Mouse (Mus musculus): ENCODE data around the gene Alg3. TPM values are rescaled to one million over a fixed set of nuclear protein-coding genes. Genes with fewer than 3 reads are reported as not detected.

The Alg3 gene
- polyA plus RNA-seq, 1 experiment from 2014 or later: 39.4 TPM

DNA sequence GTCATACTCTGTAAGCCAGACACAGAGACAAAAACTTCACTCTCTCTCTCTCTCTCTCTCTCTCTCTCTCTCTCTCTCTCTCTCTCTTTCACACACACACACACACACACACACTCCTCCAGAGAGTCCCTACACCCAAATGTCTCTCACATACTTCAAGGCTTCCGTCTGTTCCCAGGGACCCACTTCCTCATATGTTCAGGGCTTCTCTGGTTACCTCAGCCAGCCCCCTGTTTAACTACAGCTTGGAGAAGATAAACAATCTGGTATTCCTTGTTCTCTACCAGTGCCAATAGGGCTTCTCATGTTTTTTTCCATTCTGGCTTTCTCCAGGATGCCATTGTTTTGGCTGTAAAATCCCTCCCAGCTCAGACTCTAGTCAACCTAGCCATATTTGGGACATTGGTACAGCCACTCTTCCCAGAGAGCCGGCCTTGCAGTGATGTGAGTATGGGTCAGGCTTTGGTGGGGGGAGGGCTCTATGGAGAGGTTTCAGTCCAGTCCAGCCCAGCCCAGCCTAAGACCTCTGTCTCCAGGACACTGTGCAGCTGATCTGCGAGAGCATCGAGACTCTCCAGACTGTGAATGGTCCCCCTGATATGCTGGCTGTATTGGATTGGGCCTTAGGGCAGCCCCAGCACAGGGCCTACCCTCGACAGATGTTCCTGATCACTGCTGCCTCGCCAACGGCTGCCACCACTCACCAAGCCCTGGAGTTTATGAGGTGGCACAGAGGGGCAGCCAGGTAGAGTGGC is 14.7 kb downstream of the Alg3 start:
- 49% methylated on average over 7 of the region's 7 CpGs for WGBS
- Histone ChIP-seq H3K9ac (no peak overlapping the region), H3K36me3 (no peaks in the 10 kb centered on the region), H3K4me1 (no peaks in the 10 kb centered on the region), H3K27me3 (peaks cover 33% of the 10 kb centered on the region), H3K4me3 (no peak overlapping the region), H3K9me3 (no peaks in the 10 kb centered on the region), H3K27ac (no peak overlapping the region), H3K4me2 (no peak overlapping the region)
- no peak for ATAC-seq (ENCODE audit: insufficient number of reproducible peaks, insufficient read depth, low FRiP score, low TSS enrichment, low read depth)

DNA sequence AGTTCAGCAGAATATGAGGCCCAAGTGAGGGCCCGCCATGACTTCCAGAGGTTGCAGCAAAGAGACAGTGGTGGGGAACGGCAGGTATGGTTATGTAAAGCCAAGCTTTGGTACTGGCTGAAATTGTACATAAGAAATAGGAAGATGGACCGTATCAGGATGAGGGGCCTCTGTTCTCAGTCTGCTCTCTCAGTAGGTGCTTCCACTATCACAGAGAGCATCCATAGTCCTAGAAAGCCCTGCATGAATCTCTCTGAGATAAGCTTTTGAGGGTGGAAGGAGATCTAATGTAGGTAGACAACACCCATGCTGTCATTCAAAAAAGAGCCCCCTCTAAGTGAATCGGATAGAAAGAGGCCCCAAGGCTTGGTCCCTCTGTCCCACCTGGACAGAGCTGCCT is 15.8 kb downstream of the Alg3 start:
- no peak overlapping the region for H3K27ac ChIP-seq
- 83% methylated on average over 4 of the region's 4 CpGs for WGBS
- peaks cover 44% of the 10 kb centered on the region for H3K27me3 ChIP-seq
- no peak for ATAC-seq (ENCODE audit: insufficient number of reproducible peaks, insufficient read depth, low FRiP score, low TSS enrichment, low read depth)
- H3K4me2 ChIP-seq: no peak overlapping the region
- no peaks in the 10 kb centered on the region for H3K36me3 ChIP-seq
- H3K9me3 ChIP-seq: no peaks in the 10 kb centered on the region
- no peak overlapping the region for H3K4me3 ChIP-seq
- H3K9ac ChIP-seq: no peak overlapping the region
- H3K4me1 ChIP-seq: peaks cover 6% of the 10 kb centered on the region

DNA sequence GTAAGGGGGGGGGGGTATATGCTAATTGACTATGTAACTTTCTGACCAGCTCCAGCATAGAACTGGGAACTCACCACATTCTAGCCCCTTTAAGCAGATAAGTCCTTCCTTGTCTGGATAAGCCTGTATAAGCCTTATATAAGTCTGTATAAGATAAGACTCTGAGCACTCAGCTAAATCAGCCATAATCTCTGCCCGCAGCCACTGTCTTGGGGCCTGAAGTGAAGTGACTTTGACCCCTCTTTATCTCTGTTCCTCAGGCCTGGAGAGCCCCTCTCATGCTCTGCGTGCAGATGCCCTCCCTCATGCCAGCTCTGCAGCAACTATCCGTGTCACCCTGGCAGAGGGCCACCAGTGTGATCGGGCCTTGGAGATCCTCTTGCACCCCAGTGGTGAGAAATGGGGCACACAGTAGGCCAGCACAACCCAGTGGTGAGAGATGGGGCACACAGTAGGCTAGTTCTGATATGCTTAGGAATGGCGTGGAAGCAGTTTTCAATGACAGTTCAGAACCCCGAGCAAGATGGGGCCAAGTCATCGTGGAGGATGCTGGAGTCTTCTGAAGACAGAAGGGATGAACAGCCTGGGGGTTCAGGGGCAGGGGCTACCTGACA is 16.4 kb downstream of the Alg3 start:
- Histone ChIP-seq H3K9me3 (no peaks in the 10 kb centered on the region), H3K27me3 (peaks cover 50% of the 10 kb centered on the region), H3K4me1 (peaks cover 12% of the 10 kb centered on the region), H3K9ac (no peak overlapping the region), H3K27ac (no peak overlapping the region), H3K4me3 (no peak overlapping the region), H3K4me2 (no peak overlapping the region), H3K36me3 (no peaks in the 10 kb centered on the region)
- no peak for ATAC-seq (ENCODE audit: insufficient number of reproducible peaks, insufficient read depth, low FRiP score, low TSS enrichment, low read depth)
- WGBS: 83% methylated on average over 7 of the region's 7 CpGs

DNA sequence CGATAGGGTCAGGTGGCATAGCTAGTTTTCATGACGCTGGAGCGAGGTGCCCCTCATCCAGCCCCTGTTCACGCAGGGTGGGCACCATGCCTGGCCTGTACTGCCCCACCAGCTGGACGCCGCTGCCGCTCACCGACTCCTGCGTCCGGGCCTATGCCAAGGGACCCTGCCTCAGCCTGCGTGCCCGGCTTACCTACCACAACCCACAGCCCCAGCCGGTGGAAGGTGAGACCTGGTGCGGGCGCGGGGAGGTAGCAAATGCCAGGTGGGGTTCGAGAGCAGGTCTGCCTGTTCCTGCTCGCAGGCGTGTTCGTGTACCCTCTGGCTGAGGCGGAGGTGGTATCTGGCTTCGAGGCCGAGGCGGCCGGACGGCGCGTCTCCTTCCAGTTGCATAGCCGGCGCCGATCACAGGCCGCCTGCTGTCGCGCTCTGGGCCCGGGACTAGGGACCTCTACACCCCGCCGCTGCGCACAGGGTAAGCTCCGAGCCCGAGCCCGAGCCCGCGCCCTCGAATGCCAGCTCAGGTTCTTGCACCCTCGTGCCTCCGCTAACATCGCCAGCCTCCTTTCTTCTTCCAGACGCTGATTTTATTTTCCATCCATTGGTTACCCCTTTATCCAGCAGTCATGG is 20.3 kb downstream of the Alg3 start:
- Histone ChIP-seq H3K36me3 (no peaks in the 10 kb centered on the region), H3K27me3 (peaks cover 74% of the 10 kb centered on the region), H3K9me3 (no peaks in the 10 kb centered on the region), H3K9ac (peak overlapping the region; percentile 27; the same call in 1 of the 2 replicates), H3K4me3 (peak overlapping the region; percentile 57), H3K4me1 (peaks cover 24% of the 10 kb centered on the region), H3K4me2 (peak overlapping the region; percentile 89), H3K27ac (no peak overlapping the region)
- WGBS: 3% methylated on average over 48 of the region's 48 CpGs
- no peak for ATAC-seq (ENCODE audit: insufficient number of reproducible peaks, insufficient read depth, low FRiP score, low TSS enrichment, low read depth)

DNA sequence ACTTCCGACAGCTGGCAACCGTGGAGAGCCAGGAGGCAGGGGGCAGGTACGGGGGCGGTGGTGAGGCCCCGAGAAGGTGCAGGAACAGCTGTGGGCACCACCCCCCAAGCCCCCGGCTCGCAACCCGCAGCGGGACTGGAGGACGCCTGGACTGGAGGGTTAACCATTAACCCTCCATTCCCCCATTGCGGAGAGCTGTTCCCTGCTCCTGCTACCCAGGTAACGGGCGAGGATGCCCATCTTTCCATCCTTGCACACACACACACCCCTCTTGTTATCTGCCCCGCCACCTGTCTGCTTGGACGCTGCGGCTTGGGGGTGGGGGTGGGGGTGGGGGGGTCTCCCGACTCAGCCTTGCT is 20.9 kb downstream of the Alg3 start:
- ATAC-seq (ENCODE audit: insufficient number of reproducible peaks, insufficient read depth, low FRiP score, low TSS enrichment, low read depth): no peak
- WGBS: 2% methylated on average over 17 of the region's 17 CpGs
- 0 out of 2 replicates have a peak overlapping the region, but pooled peaks have one; percentile 69 for H3K9ac ChIP-seq
- H3K27me3 ChIP-seq: peaks cover 74% of the 10 kb centered on the region
- no peaks in the 10 kb centered on the region for H3K36me3 ChIP-seq
- H3K4me3 ChIP-seq: peak overlapping the region; percentile 57
- peak overlapping the region; percentile 89 for H3K4me2 ChIP-seq
- H3K27ac ChIP-seq: no peak overlapping the region
- H3K9me3 ChIP-seq: no peaks in the 10 kb centered on the region
- peaks cover 24% of the 10 kb centered on the region for H3K4me1 ChIP-seq

DNA sequence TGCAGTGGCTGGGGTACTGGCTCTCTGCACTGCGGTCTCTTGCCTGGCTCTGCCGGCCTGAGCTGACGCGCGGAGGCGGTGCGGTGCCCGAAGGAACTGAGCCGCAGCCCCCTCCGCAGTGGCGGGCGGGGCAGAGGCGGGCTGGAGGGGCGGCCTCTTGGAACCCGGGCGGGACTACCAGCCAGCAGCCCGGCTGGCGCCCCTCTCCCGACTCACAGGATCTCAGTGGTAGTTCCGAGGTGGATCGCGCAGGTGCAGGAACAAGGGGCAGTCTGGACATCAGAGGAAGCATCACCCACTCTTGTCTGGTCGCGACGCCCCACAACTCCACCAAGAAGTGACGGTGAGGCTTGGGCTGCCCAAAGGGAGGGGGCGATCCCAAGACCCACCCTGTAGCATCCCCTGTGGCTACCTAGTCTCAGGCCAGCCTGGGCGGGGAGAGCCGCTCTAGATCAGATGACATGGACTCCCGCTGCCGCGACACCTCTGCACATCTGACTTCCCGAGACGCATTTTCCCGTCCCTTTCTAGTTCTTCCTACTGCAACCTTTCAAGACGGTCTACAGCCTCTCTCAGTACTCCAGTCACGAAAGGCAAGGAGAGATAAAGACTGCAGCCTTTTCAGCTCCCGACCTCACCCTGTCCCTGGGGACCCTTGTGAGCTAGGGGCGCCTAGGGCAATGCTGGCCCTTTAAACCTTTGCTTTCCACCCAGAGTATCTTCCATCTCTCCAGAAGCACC is 21.4 kb downstream of the Alg3 start:
- peak overlapping the region; percentile 89 for H3K4me2 ChIP-seq
- H3K27me3 ChIP-seq: peaks cover 72% of the 10 kb centered on the region
- H3K4me1 ChIP-seq: peaks cover 24% of the 10 kb centered on the region
- H3K36me3 ChIP-seq: no peaks in the 10 kb centered on the region
- no peaks in the 10 kb centered on the region for H3K9me3 ChIP-seq
- peak; percentile 64 for ATAC-seq (ENCODE audit: insufficient number of reproducible peaks, insufficient read depth, low FRiP score, low TSS enrichment, low read depth)
- H3K9ac ChIP-seq: peak overlapping the region; percentile 69
- under 1% methylated on average over 37 of the region's 39 CpGs for WGBS
- no peak overlapping the region for H3K27ac ChIP-seq
- H3K4me3 ChIP-seq: peak overlapping the region; percentile 57

DNA sequence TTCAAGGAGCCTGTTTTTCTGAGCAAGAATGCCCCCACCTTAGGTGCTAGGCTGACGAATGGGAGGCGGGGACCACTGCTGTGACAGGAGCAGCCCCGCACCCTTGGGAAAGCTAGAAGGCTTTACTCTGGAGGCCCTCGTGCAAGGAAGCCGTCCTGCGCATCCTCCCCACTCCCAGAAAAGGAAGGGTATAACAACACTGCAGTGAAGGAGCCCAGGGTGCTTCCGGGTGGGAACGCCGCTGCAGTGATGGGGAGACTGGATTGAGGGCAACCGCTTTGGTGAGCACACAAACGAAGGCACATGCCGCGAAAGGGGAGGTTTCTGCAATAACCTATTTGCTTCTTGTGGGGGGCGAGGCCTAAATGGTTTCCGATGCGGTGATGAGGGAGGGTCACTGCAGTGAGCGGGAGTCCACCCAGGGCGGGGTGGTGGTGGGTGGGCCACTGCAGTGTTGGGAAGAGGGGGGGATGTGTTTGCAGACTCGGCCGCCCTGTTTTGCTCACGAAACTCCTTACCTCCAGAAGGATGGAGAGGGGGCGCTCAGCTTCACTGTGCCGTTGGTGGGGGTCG is 22.1 kb downstream of the Alg3 start, which contains the start of gene Vwa5b2:
Vwa5b2 (plus strand) TSS at position 106 of the 573 bp plus-strand sequence.
- Histone ChIP-seq H3K9ac (peak within 1 kb of the TSS; percentile 69), H3K4me1 (peaks cover 24% of the 10 kb centered on the region), H3K4me3 (peak within 1 kb of the TSS; percentile 57), H3K4me2 (peak within 1 kb of the TSS; percentile 89), H3K27me3 (peaks cover 67% of the 10 kb centered on the region), H3K9me3 (no peaks in the 10 kb centered on the region), H3K27ac (no peak within 1 kb of the TSS), H3K36me3 (no peaks in the 10 kb centered on the region)
- peak; percentile 67 for ATAC-seq (ENCODE audit: insufficient number of reproducible peaks, insufficient read depth, low FRiP score, low TSS enrichment, low read depth)
- WGBS: under 1% methylated on average over 24 of the region's 24 CpGs

DNA sequence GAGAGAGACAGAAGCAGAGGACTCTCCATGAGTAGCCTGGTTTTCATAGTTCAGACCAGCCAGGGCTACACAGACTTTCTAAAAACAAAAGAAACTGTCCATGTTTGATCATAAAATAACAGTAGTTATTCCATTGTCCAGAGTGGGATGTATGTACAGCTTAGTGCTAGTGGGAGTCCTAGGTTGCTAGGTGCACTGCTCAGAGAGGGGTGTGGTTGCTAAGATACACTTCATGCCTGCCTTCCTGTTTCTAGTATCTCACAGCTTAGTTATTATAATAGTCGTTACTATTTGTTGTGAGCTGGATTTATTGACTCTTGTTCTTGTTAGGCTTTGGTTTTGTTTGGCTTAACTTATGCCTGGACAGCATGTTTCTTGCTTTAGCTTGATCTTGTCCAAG is 46.5 kb downstream of the Alg3 start:
- Histone ChIP-seq H3K4me1 (no peaks in the 10 kb centered on the region), H3K27me3 (no peaks in the 10 kb centered on the region), H3K9me3 (no peaks in the 10 kb centered on the region), H3K9ac (no peak overlapping the region), H3K4me2 (no peak overlapping the region), H3K27ac (no peak overlapping the region), H3K4me3 (no peak overlapping the region), H3K36me3 (peaks cover 33% of the 10 kb centered on the region)
- 74% methylated on average over 1 of the region's 1 CpGs for WGBS
- ATAC-seq (ENCODE audit: insufficient number of reproducible peaks, insufficient read depth, low FRiP score, low TSS enrichment, low read depth): no peak

DNA sequence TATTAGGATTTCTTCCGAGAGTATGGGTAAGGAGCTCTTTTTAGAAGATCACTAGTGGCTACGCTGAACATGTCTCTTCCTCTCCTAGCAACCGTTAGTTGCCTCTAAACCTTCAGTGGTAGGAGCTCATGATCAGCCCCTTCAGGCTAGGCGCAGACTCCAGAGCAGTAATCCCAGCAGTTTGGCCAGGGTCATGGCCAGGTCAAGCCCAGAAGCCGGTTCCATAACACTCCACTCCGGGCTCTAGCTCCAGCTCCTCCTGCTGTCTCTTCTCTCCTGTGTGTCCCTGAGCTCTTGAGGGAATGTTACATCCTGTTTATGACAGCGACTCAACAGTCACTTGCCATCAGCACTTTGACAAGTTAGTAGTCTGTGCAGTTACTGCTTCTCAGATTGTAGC is 54.2 kb downstream of the Alg3 start:
- no peak overlapping the region for H3K27ac ChIP-seq
- H3K9ac ChIP-seq: no peak overlapping the region
- H3K9me3 ChIP-seq: no peaks in the 10 kb centered on the region
- no peak overlapping the region for H3K4me3 ChIP-seq
- no peaks in the 10 kb centered on the region for H3K27me3 ChIP-seq
- no peak overlapping the region for H3K4me2 ChIP-seq
- peaks cover 89% of the 10 kb centered on the region for H3K36me3 ChIP-seq
- no peaks in the 10 kb centered on the region for H3K4me1 ChIP-seq
- WGBS: 81% methylated on average over 7 of the region's 7 CpGs
- no peak for ATAC-seq (ENCODE audit: insufficient number of reproducible peaks, insufficient read depth, low FRiP score, low TSS enrichment, low read depth)
